Mouse (Mus musculus) myocyte (in vitro differentiated cells): Measurements from ENCODE around the gene Zfp653.

Source experiments
- CEBPB ChIP-seq: IDR thresholded peaks from 2 replicates; pipeline ENCODE4 v1.6.1; 2011; ENCODE audit warnings: mild to moderate bottlenecking, moderate library complexity; ENCODE audit not compliant: poor library complexity, insufficient read depth, severe bottlenecking
- E2F4 ChIP-seq: IDR thresholded peaks from one replicate; pipeline ENCODE4 v1.6.1; 2011; ENCODE audit warnings: mild to moderate bottlenecking, control low read depth, moderate library complexity; ENCODE audit not compliant: insufficient read depth
- MAX ChIP-seq: IDR thresholded peaks from one replicate; pipeline ENCODE4 v1.6.1; 2011; ENCODE audit warnings: low read depth, mild to moderate bottlenecking, control low read depth
- MYOD1 ChIP-seq, 3 experiments: IDR thresholded peaks; one replicate each; pipeline ENCODE4 v1.6.1; 2011; ENCODE audit warnings: control low read depth in 2 of 3, low read depth in 2 of 3, mild to moderate bottlenecking in 2 of 3, moderate library complexity in 1 of 3; ENCODE audit not compliant: insufficient read length in 2 of 3, control insufficient read depth in 1 of 3
- MYOG ChIP-seq, 3 experiments: IDR thresholded peaks; one replicate each; pipeline ENCODE4 v1.6.1; 2011; ENCODE audit warnings: control low read depth in 2 of 3, low read depth in 2 of 3, mild to moderate bottlenecking in 2 of 3; ENCODE audit not compliant: insufficient read length in 2 of 3, control insufficient read depth in 1 of 3, insufficient read depth in 1 of 3
- POLR2A ChIP-seq: IDR thresholded peaks from one replicate; pipeline ENCODE4 v1.6.1; 2011; ENCODE audit warnings: low read depth, mild to moderate bottlenecking, control low read depth, moderate library complexity; ENCODE audit not compliant: insufficient read length
- POLR2AphosphoS2 ChIP-seq: IDR thresholded peaks from one replicate; pipeline ENCODE4 v1.6.1; 2011; ENCODE audit warnings: low read depth, control low read depth; ENCODE audit not compliant: insufficient read length
- SRF ChIP-seq: IDR thresholded peaks from one replicate; pipeline ENCODE4 v1.6.1; 2011; ENCODE audit warnings: low read depth; ENCODE audit not compliant: control insufficient read depth, insufficient read length
- TCF12 ChIP-seq: IDR thresholded peaks from one replicate; pipeline ENCODE4 v1.6.1; 2011; ENCODE audit warnings: mild to moderate bottlenecking, control low read depth; ENCODE audit not compliant: poor library complexity, insufficient read depth, severe bottlenecking
- USF1 ChIP-seq: IDR thresholded peaks from one replicate; pipeline ENCODE4 v1.6.1; 2011; ENCODE audit warnings: low read depth, mild to moderate bottlenecking, control low read depth, moderate library complexity

GRCm38 (mm10) chr9:22076223-22076622 lies 5.0 kb upstream of the Zfp653 start:
- no peak for TF ChIP-seq POLR2A
- TF ChIP-seq USF1 = no peak
- TF ChIP-seq MAX = no peak
- no peak for TF ChIP-seq E2F4
- TF ChIP-seq MYOD1 (IDR thresholded peaks at IDR 0.05; ENCODE audit: control insufficient read depth in 1 of 3, insufficient read length in 2 of 3, low read depth in 2 of 3) = no peak
- no peak for TF ChIP-seq MYOG (IDR thresholded peaks at IDR 0.05; ENCODE audit: control insufficient read depth in 1 of 3, insufficient read depth in 1 of 3, insufficient read length in 2 of 3, low read depth in 2 of 3)
- TF ChIP-seq CEBPB = no peak
- TF ChIP-seq SRF = no peak
- TF ChIP-seq TCF12 = no peak
- TF ChIP-seq POLR2AphosphoS2 = no peak
